Mouse (Mus musculus) megakaryocyte-erythroid progenitor cell, adult 5-6 weeks (primary cell): ENCODE measurements around the gene Nudt16l1. TPM values are rescaled to one million over a fixed set of nuclear protein-coding genes. Genes with fewer than 3 reads are reported as not detected.

Experiments used
- total RNA-seq, 2 experiments: library from RNA; stranded (forward) in 1 of 2; stranded (reverse) in 1 of 2; fragments of 200-1000, 215-1000 nt in 1 of 2; fragments of >200 nt in 1 of 2; fragmentation: Nextera tagmentation in 1 of 2; gene quantifications; 2 replicates each; pipeline ENCODE4 v1.2.3; 2014 to 2017

The Nudt16l1 gene
- total RNA-seq, 2 experiments from 2014 or later: 15.0 to 46.3 TPM

Other genes with a start within 250 kb of the Nudt16l1 start
- gene Nmral1, start 219.4 kb upstream of the Nudt16l1 start, total RNA-seq (2014; fragmentation: Nextera tagmentation): 72.1 and 80.1 TPM in 2 replicates
- gene Nmral1, start 219.4 kb upstream of the Nudt16l1 start, total RNA-seq (2017): 81.5 and 95.5 TPM in 2 replicates
- gene Hmox2, start 212.4 kb upstream of the Nudt16l1 start, total RNA-seq (2014; fragmentation: Nextera tagmentation): 28.4 and 31.9 TPM in 2 replicates
- gene Hmox2, start 212.4 kb upstream of the Nudt16l1 start, total RNA-seq (2017): 43.8 and 49.9 TPM in 2 replicates
- 15.3 and 17.7 TPM in 2 replicates for gene Cdip1, start 148.5 kb upstream of the Nudt16l1 start, total RNA-seq (2014; fragmentation: Nextera tagmentation)
- 14.0 and 15.5 TPM in 2 replicates for gene Cdip1, start 148.5 kb upstream of the Nudt16l1 start, total RNA-seq (2017)
- not detected in 2 replicates for gene 4930562C15Rik, start 103.3 kb upstream of the Nudt16l1 start, total RNA-seq (2014; fragmentation: Nextera tagmentation)
- gene 4930562C15Rik, start 103.3 kb upstream of the Nudt16l1 start, total RNA-seq (2017): not detected in 2 replicates
- gene Ubald1, start 58.4 kb upstream of the Nudt16l1 start, total RNA-seq (2014; fragmentation: Nextera tagmentation): 20.3 and 33.3 TPM in 2 replicates
- 15.2 and 16.5 TPM in 2 replicates for gene Ubald1, start 58.4 kb upstream of the Nudt16l1 start, total RNA-seq (2017)
- gene Mgrn1, start 52.5 kb upstream of the Nudt16l1 start, total RNA-seq (2014; fragmentation: Nextera tagmentation): 16.0 and 21.8 TPM in 2 replicates
- gene Mgrn1, start 52.5 kb upstream of the Nudt16l1 start, total RNA-seq (2017): 8.7 and 13.3 TPM in 2 replicates
- 25.3 and 25.4 TPM in 2 replicates for gene Anks3, start 25.4 kb downstream of the Nudt16l1 start, total RNA-seq (2014; fragmentation: Nextera tagmentation)
- 9.5 and 11.6 TPM in 2 replicates for gene Anks3, start 25.4 kb downstream of the Nudt16l1 start, total RNA-seq (2017)
- not detected in 2 replicates for gene Sept12, start 59.1 kb downstream of the Nudt16l1 start, total RNA-seq (2014; fragmentation: Nextera tagmentation)
- gene Sept12, start 59.1 kb downstream of the Nudt16l1 start, total RNA-seq (2017): not detected in 2 replicates
- gene Smim22, start 68.5 kb downstream of the Nudt16l1 start, total RNA-seq (2014; fragmentation: Nextera tagmentation): not detected in 2 replicates
- not detected in 2 replicates for gene Smim22, start 68.5 kb downstream of the Nudt16l1 start, total RNA-seq (2017)
- gene Rogdi, start 74.8 kb downstream of the Nudt16l1 start, total RNA-seq (2014; fragmentation: Nextera tagmentation): 3.4 and 24.4 TPM in 2 replicates
- 1.6 and 2.2 TPM in 2 replicates for gene Rogdi, start 74.8 kb downstream of the Nudt16l1 start, total RNA-seq (2017)
- gene Glyr1, start 111.1 kb downstream of the Nudt16l1 start, total RNA-seq (2014; fragmentation: Nextera tagmentation): 68.7 and 80.2 TPM in 2 replicates
- 84.7 and 85.2 TPM in 2 replicates for gene Glyr1, start 111.1 kb downstream of the Nudt16l1 start, total RNA-seq (2017)
- 47.5 and 48.3 TPM in 2 replicates for gene Ubn1, start 111.3 kb downstream of the Nudt16l1 start, total RNA-seq (2014; fragmentation: Nextera tagmentation)
- gene Ubn1, start 111.3 kb downstream of the Nudt16l1 start, total RNA-seq (2017): 38.4 and 39.8 TPM in 2 replicates
- not detected in 2 replicates for gene Ppl, start 193.7 kb downstream of the Nudt16l1 start, total RNA-seq (2014; fragmentation: Nextera tagmentation)
- not detected in 2 replicates for gene Ppl, start 193.7 kb downstream of the Nudt16l1 start, total RNA-seq (2017)
- gene Sec14l5, start 208.3 kb downstream of the Nudt16l1 start, total RNA-seq (2014; fragmentation: Nextera tagmentation): not detected in 2 replicates
- gene Sec14l5, start 208.3 kb downstream of the Nudt16l1 start, total RNA-seq (2017): not detected in 2 replicates